Mouse (Mus musculus): Measurements from ENCODE around the gene Ttll11. TPM values are rescaled to one million over a fixed set of nuclear protein-coding genes. Genes with fewer than 3 reads are reported as not detected.

Ttll11 gene
- polyA plus RNA-seq, 1 experiment = 0.91 TPM

GRCm38 (mm10) chr2:35952187-35952958 is 27.3 kb downstream of the Ttll11 start:
- Histone ChIP-seq H3K4me1 (ENCODE audit: control insufficient read depth, insufficient read depth, insufficient read length, low read length) (no peaks in the 10 kb centered on the region), H3K36me3 (ENCODE audit: control insufficient read depth, insufficient read depth, low read length) (no peaks in the 10 kb centered on the region), H3K27ac (ENCODE audit: insufficient read depth, low read depth, low read length) (no peak overlapping the region), H3K27me3 (ENCODE audit: control insufficient read depth, insufficient read depth, low read length) (0 out of 2 replicates have a peak, but pooled peaks cover 2% of the 10 kb centered on the region), H3K4me3 (ENCODE audit: low read depth, low read length) (no peak overlapping the region)
- WGBS = 45% methylated on average over 16 of the region's 16 CpGs
- TF ChIP-seq CTCF (IDR thresholded peaks at IDR 0.05; ENCODE audit: extremely low read depth, insufficient read length, insufficient replicate concordance, low read depth, low read length) (no peak), POLR2A (IDR thresholded peaks at IDR 0.05; ENCODE audit: low read depth, low read length) (no peak)

DNA sequence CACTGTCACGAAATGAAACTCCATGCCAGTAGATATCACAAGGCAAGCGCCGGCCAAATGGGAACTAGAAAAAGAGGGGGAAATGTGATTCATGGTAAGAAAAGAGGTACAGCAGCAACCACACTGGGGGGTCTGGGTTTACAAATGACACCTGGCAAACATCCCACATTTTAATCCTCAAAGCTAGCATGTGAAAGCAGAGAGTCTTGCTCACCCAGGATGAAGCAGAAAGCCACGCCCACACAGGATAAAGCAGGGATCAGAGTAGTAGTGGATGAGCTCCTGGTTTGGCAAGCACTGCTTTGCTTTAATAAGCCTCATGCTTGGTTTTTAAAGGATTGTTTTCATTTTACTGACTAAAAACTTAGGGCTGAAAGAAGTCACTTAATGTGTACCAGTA is 34.8 kb downstream of the Ttll11 start:
- 85% methylated on average over 4 of the region's 4 CpGs for WGBS
- Histone ChIP-seq H3K27me3 (ENCODE audit: control insufficient read depth, insufficient read depth, low read length) (no peaks in the 10 kb centered on the region), H3K36me3 (ENCODE audit: control insufficient read depth, insufficient read depth, low read length) (no peaks in the 10 kb centered on the region), H3K4me3 (ENCODE audit: low read depth, low read length) (no peak overlapping the region), H3K27ac (ENCODE audit: insufficient read depth, low read depth, low read length) (no peak overlapping the region), H3K4me1 (ENCODE audit: control insufficient read depth, insufficient read depth, insufficient read length, low read length) (no peaks in the 10 kb centered on the region)
- TF ChIP-seq POLR2A (IDR thresholded peaks at IDR 0.05; ENCODE audit: low read depth, low read length) (no peak), CTCF (IDR thresholded peaks at IDR 0.05; ENCODE audit: extremely low read depth, insufficient read length, insufficient replicate concordance, low read depth, low read length) (no peak)

DNA sequence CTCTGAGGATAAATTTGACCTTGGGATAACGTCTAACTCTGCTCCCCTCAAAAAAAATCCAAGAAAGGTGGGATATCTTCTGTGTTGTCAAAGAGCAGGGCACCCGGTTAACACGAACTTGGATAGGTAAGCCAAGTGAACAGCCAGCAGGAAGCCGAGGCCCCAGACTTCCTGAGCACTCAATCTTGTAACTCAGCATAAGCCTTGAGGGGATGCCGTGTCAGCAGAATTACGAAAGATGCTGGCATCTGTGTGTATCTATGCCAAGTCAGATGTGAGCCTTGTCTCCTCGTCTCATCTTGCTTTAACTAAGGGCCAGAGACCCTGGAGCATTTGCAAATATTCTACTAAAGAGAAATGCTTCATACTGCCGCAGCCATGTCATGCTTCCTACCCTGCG is 36.8 kb downstream of the Ttll11 start:
- Histone ChIP-seq H3K4me3 (ENCODE audit: low read depth, low read length) (no peak overlapping the region), H3K4me1 (ENCODE audit: control insufficient read depth, insufficient read depth, insufficient read length, low read length) (no peaks in the 10 kb centered on the region), H3K27me3 (ENCODE audit: control insufficient read depth, insufficient read depth, low read length) (no peaks in the 10 kb centered on the region), H3K27ac (ENCODE audit: insufficient read depth, low read depth, low read length) (no peak overlapping the region), H3K36me3 (ENCODE audit: control insufficient read depth, insufficient read depth, low read length) (no peaks in the 10 kb centered on the region)
- WGBS = 72% methylated on average over 9 of the region's 9 CpGs
- TF ChIP-seq CTCF (IDR thresholded peaks at IDR 0.05; ENCODE audit: extremely low read depth, insufficient read length, insufficient replicate concordance, low read depth, low read length) = no peak
- no peak for TF ChIP-seq POLR2A (IDR thresholded peaks at IDR 0.05; ENCODE audit: low read depth, low read length)

DNA sequence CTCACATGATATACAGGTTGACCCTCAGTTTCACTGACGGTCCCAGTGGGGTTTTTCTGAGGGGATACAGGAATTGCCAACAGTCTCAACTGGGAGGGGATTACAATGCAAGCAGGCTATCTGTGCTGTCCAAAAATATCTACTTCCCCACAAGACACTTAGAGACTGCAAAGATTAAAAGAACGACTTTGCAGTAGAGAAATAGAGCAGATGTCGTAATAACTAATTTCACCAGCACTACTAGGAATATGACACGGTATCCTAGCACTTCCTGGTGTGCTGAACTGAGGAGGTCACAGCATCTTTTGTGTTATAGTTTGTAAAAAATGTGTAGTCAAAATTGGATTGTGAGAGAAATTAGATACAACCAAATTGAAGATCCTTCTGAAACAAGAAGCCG is 44.7 kb downstream of the Ttll11 start:
- 51% methylated on average over 5 of the region's 5 CpGs for WGBS
- Histone ChIP-seq H3K4me3 (ENCODE audit: low read depth, low read length) (no peak overlapping the region), H3K4me1 (ENCODE audit: control insufficient read depth, insufficient read depth, insufficient read length, low read length) (no peaks in the 10 kb centered on the region), H3K36me3 (ENCODE audit: control insufficient read depth, insufficient read depth, low read length) (no peaks in the 10 kb centered on the region), H3K27me3 (ENCODE audit: control insufficient read depth, insufficient read depth, low read length) (no peaks in the 10 kb centered on the region), H3K27ac (ENCODE audit: insufficient read depth, low read depth, low read length) (no peak overlapping the region)
- TF ChIP-seq CTCF (IDR thresholded peaks at IDR 0.05; ENCODE audit: extremely low read depth, insufficient read length, insufficient replicate concordance, low read depth, low read length) = no peak
- no peak for TF ChIP-seq POLR2A (IDR thresholded peaks at IDR 0.05; ENCODE audit: low read depth, low read length)

GRCm38 (mm10) chr2:35933116-35933515 is 46.6 kb downstream of the Ttll11 start:
- Histone ChIP-seq H3K4me3 (ENCODE audit: low read depth, low read length) (no peak overlapping the region), H3K4me1 (ENCODE audit: control insufficient read depth, insufficient read depth, insufficient read length, low read length) (no peaks in the 10 kb centered on the region), H3K36me3 (ENCODE audit: control insufficient read depth, insufficient read depth, low read length) (no peaks in the 10 kb centered on the region), H3K27ac (ENCODE audit: insufficient read depth, low read depth, low read length) (no peak overlapping the region), H3K27me3 (ENCODE audit: control insufficient read depth, insufficient read depth, low read length) (no peaks in the 10 kb centered on the region)
- 75% methylated on average over 13 of the region's 13 CpGs for WGBS
- TF ChIP-seq CTCF (IDR thresholded peaks at IDR 0.05; ENCODE audit: extremely low read depth, insufficient read length, insufficient replicate concordance, low read depth, low read length) (no peak), POLR2A (IDR thresholded peaks at IDR 0.05; ENCODE audit: low read depth, low read length) (no peak)

GRCm38 (mm10) chr2:35931619-35932018 is 48.1 kb downstream of the Ttll11 start:
- WGBS = 75% methylated on average over 3 of the region's 3 CpGs
- no peaks in the 10 kb centered on the region for H3K27me3 ChIP-seq (ENCODE audit: control insufficient read depth, insufficient read depth, low read length)
- no peak overlapping the region for H3K4me3 ChIP-seq (ENCODE audit: low read depth, low read length)
- TF ChIP-seq POLR2A (IDR thresholded peaks at IDR 0.05; ENCODE audit: low read depth, low read length) (no peak), CTCF (IDR thresholded peaks at IDR 0.05; ENCODE audit: extremely low read depth, insufficient read length, insufficient replicate concordance, low read depth, low read length) (peak; percentile 25; the same call in 1 of the 2 replicates)
- H3K4me1 ChIP-seq (ENCODE audit: control insufficient read depth, insufficient read depth, insufficient read length, low read length) = no peaks in the 10 kb centered on the region
- H3K36me3 ChIP-seq (ENCODE audit: control insufficient read depth, insufficient read depth, low read length) = no peaks in the 10 kb centered on the region
- no peak overlapping the region for H3K27ac ChIP-seq (ENCODE audit: insufficient read depth, low read depth, low read length)

- Histone ChIP-seq H3K4me3 (ENCODE audit: low read depth, low read length) (no peak overlapping the region), H3K4me1 (ENCODE audit: control insufficient read depth, insufficient read depth, insufficient read length, low read length) (no peaks in the 10 kb centered on the region), H3K27me3 (ENCODE audit: control insufficient read depth, insufficient read depth, low read length) (no peaks in the 10 kb centered on the region), H3K27ac (ENCODE audit: insufficient read depth, low read depth, low read length) (no peak overlapping the region), H3K36me3 (ENCODE audit: control insufficient read depth, insufficient read depth, low read length) (no peaks in the 10 kb centered on the region)
- 31% methylated on average over 11 of the region's 11 CpGs for WGBS
- TF ChIP-seq CTCF (IDR thresholded peaks at IDR 0.05; ENCODE audit: extremely low read depth, insufficient read length, insufficient replicate concordance, low read depth, low read length) (peak; percentile 96), POLR2A (IDR thresholded peaks at IDR 0.05; ENCODE audit: low read depth, low read length) (no peak)
Measured at GRCm38 (mm10) chr2:35930498-35931149, 49.1 kb downstream of the Ttll11 start.
